Mouse (Mus musculus) liver, embryonic 11.5 days (tissue): ENCODE results near the gene Syvn1. TPM values are rescaled to one million over a fixed set of nuclear protein-coding genes. Genes with fewer than 3 reads are reported as not detected.

Source experiments
- ATAC-seq: fragments of 200-750 bp; cut with Nextera tagmentation; replicated peaks from 2 replicates; pipeline ENCODE4 v1.8.0; 2017; ENCODE audit warnings: moderate number of reproducible peaks, mild to moderate bottlenecking, moderate TSS enrichment, moderate library complexity; ENCODE audit not compliant: low FRiP score
- DNase-seq: peaks from one replicate; pipeline ENCODE4 v3.0.0-alpha.2; 2017; ENCODE audit warnings: low spot score
- H3K27ac ChIP-seq: fragments of 300-500 bp; sonication (generic); 2 replicates; pipeline ENCODE4 v1.5.1; 2014; ENCODE audit warnings: mild to moderate bottlenecking, low read depth, low read length, control low read depth
- H3K27me3 ChIP-seq: fragments of 300-500 bp; sonication (generic); replicated peaks from 2 replicates; pipeline ENCODE4 v1.6.1; 2014; ENCODE audit warnings: low read length, mixed read lengths; ENCODE audit not compliant: control insufficient read depth, insufficient read depth
- H3K36me3 ChIP-seq: fragments of 300-500 bp; sonication (generic); 2 replicates; pipeline ENCODE4 v1.6.1; 2014; ENCODE audit warnings: mild to moderate bottlenecking, low read length, moderate library complexity, mixed read lengths; ENCODE audit not compliant: control insufficient read depth, insufficient read depth
- H3K4me1 ChIP-seq: fragments of 300-500 bp; sonication (generic); replicated peaks from 2 replicates; pipeline ENCODE4 v1.6.1; 2014; ENCODE audit warnings: low read length, mixed read lengths; ENCODE audit not compliant: control insufficient read depth, insufficient read depth
- H3K4me2 ChIP-seq: fragments of 300-500 bp; sonication (generic); 2 replicates; pipeline ENCODE4 v1.6.1; 2014; ENCODE audit warnings: mild to moderate bottlenecking, control low read depth, moderate library complexity
- H3K4me3 ChIP-seq: fragments of 300-500 bp; sonication (generic); 2 replicates; pipeline ENCODE4 v1.5.1; 2014; ENCODE audit warnings: low read depth, low read length, control low read depth
- H3K9ac ChIP-seq: fragments of 300-500 bp; sonication (generic); 2 replicates; pipeline ENCODE4 v1.6.1; 2014; ENCODE audit warnings: low read depth, low read length, control low read depth
- H3K9me3 ChIP-seq: fragments of 300-500 bp; sonication (generic); 2 replicates; pipeline ENCODE4 v1.6.1; 2016; ENCODE audit warnings: low read length, inconsistent platforms, mixed read lengths; ENCODE audit not compliant: control insufficient read depth
- WGBS: fragments of 180-500 bp; shearing (Covaris S2); extraction: QIAGEN DNeasy Blood & Tissue Kit; methylation state at CpG from one replicate; pipeline ENCODE4 v1.1.7; 2014; 5-methylcytosine and 5-hydroxymethylcytosine counted together
- polyA plus RNA-seq: library from polyadenylated mRNA; unstranded; fragments of >200 nt; fragmentation: Nextera tagmentation; extraction: Ambion mirVana; gene quantifications from 2 replicates; pipeline ENCODE4 v1.2.1, GENCODE M21; 2014

Syvn1 gene
- polyA plus RNA-seq, 1 experiment from 2014 or later, result 33.7 TPM

GRCm38 (mm10) chr19:6058966-6059365, 12.6 kb downstream of the Syvn1 start:
- Histone ChIP-seq H3K4me3 (peak overlapping the region; percentile 91), H3K36me3 (peaks cover 24% of the 10 kb centered on the region)

DNA sequence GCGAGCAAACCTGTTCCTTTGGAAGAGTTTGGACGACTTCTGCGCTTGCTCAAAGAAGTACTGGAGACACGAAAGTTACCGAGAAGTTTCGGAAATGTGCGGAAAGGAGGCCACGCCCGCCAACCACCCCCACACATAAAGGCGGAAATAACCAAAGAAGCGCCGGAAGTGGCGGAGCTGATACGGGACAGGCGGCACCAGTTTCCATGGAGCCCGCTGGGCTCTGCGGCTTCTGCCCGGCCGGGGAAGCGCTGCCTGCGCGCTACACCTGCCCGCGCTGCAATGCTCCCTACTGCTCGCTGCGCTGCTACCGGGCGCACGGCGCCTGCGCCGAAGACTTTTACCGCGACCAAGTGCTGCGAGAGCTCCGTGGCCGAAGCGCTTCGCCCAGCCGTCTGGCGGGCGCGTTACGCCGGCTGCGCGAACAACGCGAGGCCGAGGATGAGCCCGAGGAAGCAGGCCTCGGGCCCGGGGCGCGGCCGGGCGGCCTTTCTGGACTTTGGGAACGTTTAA, 14.7 kb downstream of the Syvn1 start, which contains the start of gene Znhit2:
Gene Znhit2 (plus strand): TSS at position 172 of the 513 bp plus-strand sequence.
- Histone ChIP-seq H3K9ac (peak within 1 kb of the TSS; percentile 91), H3K4me3 (peak within 1 kb of the TSS; percentile 79), H3K27ac (peak within 1 kb of the TSS; percentile 94), H3K9me3 (no peaks in the 10 kb centered on the region), H3K27me3 (no peaks in the 10 kb centered on the region), H3K4me1 (peaks cover 18% of the 10 kb centered on the region), H3K4me2 (peak within 1 kb of the TSS; percentile 99), H3K36me3 (peaks cover 8% of the 10 kb centered on the region; the same call in 1 of the 2 replicates)
- peak; percentile 91 for DNase-seq
- ATAC-seq, result peak; percentile 70
- WGBS, result under 1% methylated on average over 58 of the region's 58 CpGs

More at GRCm38 (mm10) chr19:6058966-6059365, 12.6 kb downstream of the Syvn1 start:
- Histone ChIP-seq H3K27me3 (no peaks in the 10 kb centered on the region), H3K9me3 (no peaks in the 10 kb centered on the region), H3K9ac (peak overlapping the region; percentile 97), H3K4me1 (peaks cover 20% of the 10 kb centered on the region), H3K4me2 (peak overlapping the region; percentile 85), H3K27ac (peak overlapping the region; percentile 85)
- 79% methylated on average over 5 of the region's 5 CpGs for WGBS
- DNase-seq, result no peak
- ATAC-seq, result no peak

DNA sequence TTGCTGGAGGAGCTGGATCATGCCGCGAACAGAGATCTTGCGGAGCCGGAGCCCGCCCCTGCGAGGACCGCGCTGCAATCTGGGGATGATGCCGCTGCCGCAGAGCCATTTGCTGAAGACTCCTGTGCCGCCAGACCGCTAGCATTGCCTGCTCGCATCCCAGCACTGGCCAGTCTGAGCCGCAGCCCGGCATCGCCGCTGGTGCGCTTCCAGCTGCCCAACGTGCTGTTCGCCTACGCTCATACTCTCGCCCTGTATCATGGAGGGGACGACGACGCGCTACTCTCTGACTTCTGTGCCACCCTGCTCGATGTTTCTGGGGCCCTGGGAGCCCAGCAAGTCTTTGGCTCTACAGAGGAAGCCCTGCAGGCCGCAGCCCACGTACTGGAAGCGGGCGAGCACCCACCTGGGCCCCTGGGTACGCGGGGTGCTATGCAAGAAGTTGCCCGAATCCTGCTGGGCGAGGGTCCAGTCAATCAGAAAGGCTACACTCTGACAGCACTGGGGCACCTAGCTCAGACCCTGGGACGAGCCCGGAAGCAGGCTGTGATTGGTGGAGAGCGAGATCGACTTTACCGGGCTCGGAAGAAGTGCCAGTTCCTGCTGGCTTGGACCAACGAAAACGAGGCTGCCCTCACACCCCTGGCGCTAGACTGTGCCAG, 15.4 kb downstream of the Syvn1 start:
- peaks cover 8% of the 10 kb centered on the region; the same call in 1 of the 2 replicates for H3K36me3 ChIP-seq
- H3K27ac ChIP-seq, result peak overlapping the region; percentile 94
- peak overlapping the region; percentile 79 for H3K4me3 ChIP-seq
- H3K27me3 ChIP-seq, result no peaks in the 10 kb centered on the region
- H3K4me2 ChIP-seq, result peak overlapping the region; percentile 99
- H3K4me1 ChIP-seq, result peaks cover 21% of the 10 kb centered on the region
- H3K9me3 ChIP-seq, result no peaks in the 10 kb centered on the region
- DNase-seq, result peak; percentile 66
- peak overlapping the region; percentile 91 for H3K9ac ChIP-seq
- peak; percentile 6; the same call in 1 of the 2 replicates for ATAC-seq
- 1% methylated on average over 44 of the region's 44 CpGs for WGBS

DNA sequence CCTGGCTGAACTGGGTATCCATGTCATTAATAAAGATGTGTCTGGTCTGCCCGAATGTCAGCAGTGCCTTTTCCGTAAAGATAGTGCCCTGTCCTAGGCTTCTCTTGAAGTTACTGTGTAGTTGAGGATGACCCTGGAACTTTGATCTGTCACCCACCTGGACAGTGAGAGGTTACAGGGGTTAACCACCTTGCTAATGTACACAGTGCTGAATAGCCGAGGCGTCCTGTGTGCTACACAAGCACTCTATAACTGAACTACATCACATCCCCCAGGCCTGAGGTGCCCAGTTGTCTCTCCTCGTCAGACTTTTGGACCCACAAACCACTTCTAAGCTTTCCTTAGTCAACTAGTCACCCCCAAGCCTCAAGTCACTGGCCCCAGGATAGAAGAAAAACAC, 16.0 kb downstream of the Syvn1 start:
- no peak for ATAC-seq
- Histone ChIP-seq H3K27me3 (no peaks in the 10 kb centered on the region), H3K36me3 (peaks cover 8% of the 10 kb centered on the region; the same call in 1 of the 2 replicates), H3K27ac (peak overlapping the region; percentile 94; the same call in 1 of the 2 replicates), H3K4me1 (peaks cover 22% of the 10 kb centered on the region), H3K4me2 (peak overlapping the region; percentile 99), H3K4me3 (peak overlapping the region; percentile 79), H3K9ac (peak overlapping the region; percentile 91), H3K9me3 (no peaks in the 10 kb centered on the region)
- WGBS, result 49% methylated on average over 5 of the region's 5 CpGs
- no peak for DNase-seq

DNA sequence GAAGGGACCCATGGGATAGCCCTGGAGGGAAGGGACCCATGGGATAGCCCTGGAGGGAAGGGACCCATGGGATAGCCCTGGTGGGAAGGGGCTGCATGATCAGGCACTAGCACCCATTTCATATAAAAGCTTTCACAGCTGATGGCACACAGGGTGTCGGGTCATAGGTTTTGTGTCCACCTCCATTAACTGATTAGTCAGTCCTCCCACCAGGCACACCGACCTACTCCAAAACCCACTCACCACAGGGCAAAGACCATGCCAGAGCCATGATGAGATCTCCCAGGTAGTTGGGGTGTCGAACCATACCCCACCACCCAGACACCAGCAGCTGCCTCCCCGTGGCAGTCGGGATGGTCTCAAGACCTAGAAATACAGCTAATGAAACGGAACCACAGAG, 16.7 kb downstream of the Syvn1 start:
- WGBS, result 93% methylated on average over 6 of the region's 6 CpGs

DNA sequence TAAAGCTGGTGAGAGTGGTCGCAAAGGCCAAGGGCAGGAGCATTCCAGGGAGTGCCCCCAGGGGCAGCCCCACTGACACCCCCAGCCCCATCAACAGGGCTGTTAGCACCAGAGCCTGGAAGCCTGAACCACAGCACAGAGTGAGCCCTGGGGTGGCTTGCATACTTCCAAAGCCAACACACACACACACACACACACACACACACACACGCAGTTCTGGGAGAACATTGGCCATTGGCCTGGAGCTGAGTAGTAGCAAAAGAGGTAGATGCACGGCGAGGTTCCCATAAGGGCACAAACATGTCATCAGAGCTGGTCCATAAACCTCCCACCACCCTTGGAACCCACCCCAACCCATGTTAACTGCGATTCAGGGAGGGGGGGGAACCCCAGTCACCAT, 20.2 kb downstream of the Syvn1 start:
- Histone ChIP-seq H3K9ac (peak overlapping the region; percentile 72), H3K4me1 (peaks cover 21% of the 10 kb centered on the region), H3K27me3 (no peaks in the 10 kb centered on the region), H3K4me2 (peak overlapping the region; percentile 98), H3K4me3 (peak overlapping the region; percentile 67), H3K27ac (peak overlapping the region; percentile 88), H3K36me3 (peaks cover 19% of the 10 kb centered on the region), H3K9me3 (no peaks in the 10 kb centered on the region)
- DNase-seq, result no peak
- WGBS, result 42% methylated on average over 5 of the region's 5 CpGs
- no peak for ATAC-seq

More for the DNA sequence above, 16.7 kb downstream of the Syvn1 start:
- Histone ChIP-seq H3K4me2 (peak overlapping the region; percentile 99), H3K9me3 (no peaks in the 10 kb centered on the region), H3K27me3 (no peaks in the 10 kb centered on the region), H3K36me3 (peaks cover 8% of the 10 kb centered on the region; the same call in 1 of the 2 replicates), H3K4me1 (peaks cover 26% of the 10 kb centered on the region), H3K4me3 (no peak overlapping the region), H3K9ac (no peak overlapping the region), H3K27ac (no peak overlapping the region)
- DNase-seq (no peak), ATAC-seq (no peak)

- peak overlapping the region; percentile 67 for H3K4me3 ChIP-seq
- H3K27me3 ChIP-seq, result no peaks in the 10 kb centered on the region
- H3K4me1 ChIP-seq, result peaks cover 18% of the 10 kb centered on the region
- peak overlapping the region; percentile 88 for H3K27ac ChIP-seq
- peaks cover 19% of the 10 kb centered on the region for H3K36me3 ChIP-seq
- H3K9ac ChIP-seq, result peak overlapping the region; percentile 72
- H3K4me2 ChIP-seq, result peak overlapping the region; percentile 98
- ATAC-seq, result peak; percentile 79
- WGBS, result under 1% methylated on average over 30 of the region's 30 CpGs
- DNase-seq, result peak; percentile 87
- H3K9me3 ChIP-seq, result no peaks in the 10 kb centered on the region
These were observed 20.8 kb downstream of the Syvn1 start for GRCm38 (mm10) chr19:6067011-6067723.

DNA sequence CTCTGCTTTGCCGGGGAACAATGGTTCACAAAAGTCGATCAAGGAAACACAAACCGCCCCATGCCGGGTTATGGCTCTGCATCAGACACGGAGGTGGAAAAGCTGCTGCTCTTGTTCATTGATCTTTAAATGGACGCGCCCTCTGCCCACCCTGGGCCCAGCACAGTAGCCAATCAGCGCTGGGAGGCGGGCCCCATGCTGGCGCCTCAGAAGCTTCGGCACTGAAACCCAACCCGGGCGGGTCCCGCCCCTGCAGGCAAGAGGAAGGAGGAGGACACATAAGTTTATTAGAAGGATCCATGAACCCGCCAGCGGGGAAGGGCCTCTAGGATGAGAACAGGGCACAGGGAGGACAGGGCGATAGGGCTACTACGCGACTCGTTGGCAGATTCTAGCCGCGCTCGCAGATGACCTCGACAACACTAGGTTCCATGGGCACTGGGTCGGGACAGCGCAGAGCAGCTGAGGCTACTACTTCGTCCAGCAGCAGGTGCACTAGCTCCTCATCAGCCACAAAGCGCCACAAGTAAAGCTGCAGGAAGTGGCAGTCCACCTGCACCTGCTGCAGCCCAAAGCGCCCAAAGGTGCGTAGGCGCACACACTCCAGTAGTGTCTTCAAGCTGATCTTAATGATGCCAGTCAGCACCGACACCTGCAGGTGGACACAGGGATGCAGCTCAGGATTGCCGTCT, 21.5 kb downstream of the Syvn1 start, which contains the start of gene Tm7sf2:
Gene Tm7sf2 (minus strand): TSS at position 650 of the 692 bp plus-strand sequence.
- ATAC-seq (peak; percentile 92), DNase-seq (peak; percentile 92)
- Histone ChIP-seq H3K4me3 (peak within 1 kb of the TSS; percentile 67), H3K9ac (peak within 1 kb of the TSS; percentile 72), H3K4me1 (peaks cover 14% of the 10 kb centered on the region), H3K9me3 (no peaks in the 10 kb centered on the region), H3K4me2 (peak within 1 kb of the TSS; percentile 98), H3K27ac (peak within 1 kb of the TSS; percentile 88), H3K36me3 (peaks cover 23% of the 10 kb centered on the region), H3K27me3 (no peaks in the 10 kb centered on the region)
- 14% methylated on average over 33 of the region's 33 CpGs for WGBS
